Mouse (Mus musculus) intestine, postnatal 0 days (tissue): Measurements from ENCODE around the gene Cyp2u1. TPM values are rescaled to one million over a fixed set of nuclear protein-coding genes. Genes with fewer than 3 reads are reported as not detected.

ENCODE experiments used
- ATAC-seq: fragments of 200-750 bp; cut with Nextera tagmentation; 2 replicates; pipeline ENCODE4 v1.8.0; 2017; ENCODE audit warnings: mild to moderate bottlenecking, moderate TSS enrichment, moderate library complexity
- H3K27ac ChIP-seq: fragments of 300-500 bp; sonication (generic); 2 replicates; pipeline ENCODE4 v1.5.1; 2014; ENCODE audit warnings: mild to moderate bottlenecking, low read depth, low read length, moderate library complexity
- H3K27me3 ChIP-seq: fragments of 300-500 bp; sonication (generic); replicated peaks from 2 replicates; pipeline ENCODE4 v1.6.1; 2014; ENCODE audit warnings: low read length, mixed read lengths; ENCODE audit not compliant: control insufficient read depth, insufficient read depth
- H3K36me3 ChIP-seq: fragments of 300-500 bp; sonication (generic); 2 replicates; pipeline ENCODE4 v1.6.1; 2014; ENCODE audit warnings: mild to moderate bottlenecking, moderate library complexity; ENCODE audit not compliant: control insufficient read depth, insufficient read depth
- H3K4me1 ChIP-seq: fragments of 300-500 bp; sonication (generic); replicated peaks from 2 replicates; pipeline ENCODE4 v1.6.1; 2014; ENCODE audit warnings: antibody characterized with exemption, low read length, mixed read lengths; ENCODE audit not compliant: control insufficient read depth, insufficient read depth
- H3K4me2 ChIP-seq: fragments of 300-500 bp; sonication (generic); replicated peaks from 2 replicates; pipeline ENCODE4 v1.6.1; 2014; ENCODE audit warnings: low read depth, mild to moderate bottlenecking, moderate library complexity
- H3K4me3 ChIP-seq: fragments of 300-500 bp; sonication (generic); 2 replicates; pipeline ENCODE4 v1.5.1; 2014; ENCODE audit warnings: low read depth, low read length
- H3K9ac ChIP-seq: fragments of 300-500 bp; sonication (generic); 2 replicates; pipeline ENCODE4 v1.6.1; 2014; ENCODE audit warnings: mild to moderate bottlenecking, low read depth, low read length
- H3K9me3 ChIP-seq: fragments of 300-500 bp; sonication (generic); 2 replicates; pipeline ENCODE4 v1.6.1; 2016; ENCODE audit warnings: mixed run types; ENCODE audit not compliant: control insufficient read depth
- CTCF ChIP-seq: sonication (generic); IDR thresholded peaks from 2 replicates; pipeline ENCODE4 v1.5.1; 2016; ENCODE audit warnings: low read depth, mild to moderate bottlenecking, control low read depth, antibody characterized with exemption, moderate library complexity
- WGBS: fragments of 180-500 bp; shearing (Covaris S2); extraction: QIAGEN DNeasy Blood & Tissue Kit; methylation state at CpG from one replicate; pipeline ENCODE4 v1.1.7; 2014; 5-methylcytosine and 5-hydroxymethylcytosine counted together
- polyA plus RNA-seq: library from polyadenylated mRNA; unstranded; fragments of >200 nt; fragmentation: Nextera tagmentation; extraction: Ambion mirVana; gene quantifications from 2 replicates; pipeline ENCODE4 v1.2.1, GENCODE M21; 2015

Gene Cyp2u1
- polyA plus RNA-seq, 1 experiment from 2014 or later: 17.1 TPM

DNA sequence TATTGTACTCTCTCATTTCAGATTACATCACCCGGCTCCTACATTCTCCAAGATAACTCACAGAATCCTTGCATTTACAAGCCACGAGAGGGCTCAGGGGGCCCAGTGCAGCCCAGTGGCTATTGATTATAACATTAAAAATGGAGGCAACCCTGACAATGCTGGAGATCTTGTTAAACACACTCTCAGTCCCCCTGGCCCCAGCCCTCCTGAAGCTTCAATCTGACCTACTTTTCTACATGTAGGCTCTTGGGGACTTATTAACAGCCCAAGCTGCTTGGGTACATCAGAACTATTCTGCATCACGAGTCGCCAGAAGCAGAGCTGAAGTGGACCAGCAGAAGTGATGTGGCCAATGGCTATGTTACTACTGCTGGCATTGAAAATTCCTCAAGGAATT, 23.6 kb upstream of the Cyp2u1 start:
- H3K9me3 ChIP-seq: no peaks in the 10 kb centered on the region
- ATAC-seq: no peak
- no peak overlapping the region for H3K27ac ChIP-seq
- H3K4me3 ChIP-seq: no peak overlapping the region
- H3K36me3 ChIP-seq: peaks cover 21% of the 10 kb centered on the region
- no peaks in the 10 kb centered on the region for H3K4me1 ChIP-seq
- H3K27me3 ChIP-seq: no peaks in the 10 kb centered on the region
- H3K4me2 ChIP-seq: no peak overlapping the region
- no peak for TF ChIP-seq CTCF
- no peak overlapping the region for H3K9ac ChIP-seq
- 85% methylated on average over 4 of the region's 4 CpGs for WGBS

DNA sequence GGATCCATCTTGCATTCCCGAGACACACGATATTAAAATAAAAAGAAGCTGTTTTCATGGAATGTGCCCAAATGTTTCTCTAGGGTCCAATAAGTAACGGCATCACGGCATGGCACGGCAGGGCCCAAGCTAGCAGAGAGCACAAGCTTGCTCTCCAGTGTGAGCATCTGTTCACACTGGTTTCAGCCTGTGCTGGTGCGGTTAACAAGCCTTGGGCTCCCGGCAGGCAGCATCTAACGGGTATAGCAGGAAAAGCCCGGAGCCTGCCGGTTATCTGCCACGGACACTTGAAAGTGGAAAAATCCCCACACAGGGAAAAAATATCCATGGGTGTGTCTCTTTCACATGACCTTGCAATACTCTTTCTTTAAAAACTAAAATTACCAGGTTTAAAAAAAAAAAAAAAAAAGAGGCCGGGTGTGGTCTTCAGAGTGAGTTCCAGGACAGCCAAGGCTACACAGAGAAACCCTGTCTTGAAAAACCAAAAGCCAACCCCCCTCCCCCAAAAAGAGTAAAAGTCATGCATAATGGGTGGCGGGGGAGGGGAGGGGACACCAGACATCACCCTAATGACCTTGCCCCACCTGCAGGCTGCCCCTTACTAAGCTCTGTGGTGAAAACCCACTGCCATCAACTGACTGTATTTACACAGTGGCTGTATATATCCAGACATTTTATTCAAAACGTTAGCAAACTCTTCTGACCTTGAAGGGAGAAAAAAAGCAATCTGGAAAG, 19.2 kb upstream of the Cyp2u1 start:
- H3K4me2 ChIP-seq: no peak overlapping the region
- H3K36me3 ChIP-seq: no peaks in the 10 kb centered on the region; the same call in 1 of the 2 replicates
- no peak for TF ChIP-seq CTCF
- no peaks in the 10 kb centered on the region for H3K4me1 ChIP-seq
- no peak overlapping the region for H3K4me3 ChIP-seq
- H3K9me3 ChIP-seq: no peaks in the 10 kb centered on the region
- no peak overlapping the region for H3K27ac ChIP-seq
- H3K27me3 ChIP-seq: no peaks in the 10 kb centered on the region
- H3K9ac ChIP-seq: no peak overlapping the region
- ATAC-seq: no peak
- 75% methylated on average over 14 of the region's 14 CpGs for WGBS

DNA sequence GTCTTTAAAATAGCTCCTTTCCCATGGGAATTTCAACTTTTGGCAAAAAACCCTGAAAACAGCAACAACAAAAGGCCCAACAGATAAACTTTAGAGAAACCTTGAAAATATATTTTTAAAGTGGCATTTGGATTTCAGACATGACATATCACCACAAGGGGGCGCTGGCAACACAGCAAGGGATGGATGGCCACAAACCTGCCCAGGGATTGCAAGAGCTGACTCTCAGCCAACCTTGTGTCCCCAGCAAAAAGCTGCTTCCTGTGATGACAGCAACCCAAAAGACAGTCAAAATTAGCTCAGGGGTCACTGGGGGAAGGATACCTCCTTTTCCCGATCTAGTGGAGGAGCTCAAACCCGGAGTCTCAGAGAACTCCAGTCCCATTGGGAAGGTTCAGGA, 17.2 kb upstream of the Cyp2u1 start:
- no peak overlapping the region for H3K9ac ChIP-seq
- H3K4me2 ChIP-seq: no peak overlapping the region
- H3K4me3 ChIP-seq: no peak overlapping the region
- H3K27ac ChIP-seq: no peak overlapping the region
- H3K27me3 ChIP-seq: no peaks in the 10 kb centered on the region
- no peak for ATAC-seq
- no peaks in the 10 kb centered on the region; the same call in 1 of the 2 replicates for H3K4me1 ChIP-seq
- TF ChIP-seq CTCF: peak; percentile 97
- H3K9me3 ChIP-seq: no peaks in the 10 kb centered on the region
- no peaks in the 10 kb centered on the region; the same call in 1 of the 2 replicates for H3K36me3 ChIP-seq
- 14% methylated on average over 3 of the region's 3 CpGs for WGBS

DNA sequence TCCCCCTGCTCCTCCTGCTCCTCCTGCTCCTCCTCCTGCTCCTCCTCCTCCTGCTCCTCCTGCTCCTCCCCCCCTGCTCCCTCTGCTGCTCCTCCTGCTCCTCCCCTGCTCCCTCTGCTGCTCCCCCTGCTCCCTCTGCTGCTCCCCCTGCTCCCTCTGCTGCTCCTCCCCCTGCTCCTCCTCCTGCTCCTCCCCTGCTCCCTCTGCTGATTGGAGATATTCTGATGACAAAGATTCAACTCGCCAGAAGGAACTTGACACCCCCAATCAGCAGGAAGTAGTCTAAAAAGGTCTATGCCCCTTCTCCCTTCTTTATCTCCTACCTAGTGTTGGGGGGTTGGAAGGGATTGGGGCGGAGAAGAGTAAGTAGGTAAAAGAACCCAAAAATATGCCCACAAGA, 15.2 kb upstream of the Cyp2u1 start:
- Histone ChIP-seq H3K9ac (no peak overlapping the region), H3K4me1 (no peaks in the 10 kb centered on the region; the same call in 1 of the 2 replicates), H3K4me2 (no peak overlapping the region), H3K4me3 (no peak overlapping the region), H3K36me3 (no peaks in the 10 kb centered on the region; the same call in 1 of the 2 replicates), H3K27ac (no peak overlapping the region), H3K9me3 (no peaks in the 10 kb centered on the region), H3K27me3 (no peaks in the 10 kb centered on the region)
- no peak for ATAC-seq
- WGBS: 64% methylated on average over 2 of the region's 2 CpGs
- TF ChIP-seq CTCF: no peak

DNA sequence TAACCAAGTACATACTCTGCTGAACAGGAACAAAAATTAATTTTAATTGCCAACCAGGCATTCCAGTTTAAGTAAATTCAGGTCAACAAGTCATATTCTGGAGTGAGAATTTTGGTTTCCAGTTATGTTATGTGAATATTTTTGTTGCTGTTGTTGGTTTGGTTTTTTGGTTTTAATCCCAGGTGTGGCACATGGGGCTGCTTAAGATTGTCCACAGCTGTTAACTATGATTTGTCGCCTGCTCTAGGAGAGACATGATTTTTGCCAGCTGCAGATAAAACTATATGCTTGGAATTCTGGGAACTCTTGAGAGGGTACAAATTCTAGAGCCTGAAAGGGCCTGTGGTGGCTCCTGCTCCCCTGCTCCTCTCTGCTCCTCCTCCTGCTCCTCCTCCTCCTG, 14.1 kb upstream of the Cyp2u1 start:
- Histone ChIP-seq H3K27ac (no peak overlapping the region), H3K36me3 (no peaks in the 10 kb centered on the region; the same call in 1 of the 2 replicates), H3K4me2 (no peak overlapping the region), H3K4me1 (no peaks in the 10 kb centered on the region; the same call in 1 of the 2 replicates), H3K9ac (no peak overlapping the region), H3K27me3 (no peaks in the 10 kb centered on the region), H3K9me3 (no peaks in the 10 kb centered on the region), H3K4me3 (no peak overlapping the region)
- no peak for TF ChIP-seq CTCF
- ATAC-seq: no peak
- 100% methylated on average over 1 of the region's 1 CpGs for WGBS

DNA sequence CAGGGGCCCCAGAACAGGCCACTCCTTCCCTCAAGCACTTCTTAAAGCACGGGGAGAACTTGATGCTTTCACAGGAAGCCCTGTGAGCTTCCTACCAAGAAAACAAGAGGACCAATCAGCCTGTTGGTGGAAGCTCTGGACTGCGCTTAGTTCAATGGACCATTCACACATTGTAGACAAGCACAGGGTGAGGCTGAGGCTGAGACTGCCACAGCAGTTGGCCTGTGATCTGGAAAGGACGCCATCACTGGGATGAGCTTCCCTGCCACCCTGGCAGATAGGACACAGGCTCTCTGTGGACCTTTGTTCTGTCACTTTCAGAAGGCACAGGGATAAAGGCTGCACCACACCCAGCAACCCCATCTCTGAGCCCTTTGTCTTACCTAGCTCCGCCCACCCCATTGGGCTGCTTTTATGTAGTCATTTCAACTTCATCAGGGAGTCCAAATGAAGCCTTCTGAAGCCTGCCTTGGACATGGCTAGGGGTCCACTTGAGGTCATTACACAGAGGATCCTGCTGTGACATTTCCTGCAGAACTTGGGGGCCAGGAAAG, 13.0 kb upstream of the Cyp2u1 start:
- H3K9ac ChIP-seq: no peak overlapping the region

More for the DNA sequence above, 13.0 kb upstream of the Cyp2u1 start:
- Histone ChIP-seq H3K36me3 (no peaks in the 10 kb centered on the region; the same call in 1 of the 2 replicates), H3K9me3 (no peaks in the 10 kb centered on the region), H3K4me3 (no peak overlapping the region), H3K27me3 (no peaks in the 10 kb centered on the region), H3K27ac (peak overlapping the region; percentile 35), H3K4me1 (peaks cover 4% of the 10 kb centered on the region; the same call in 1 of the 2 replicates), H3K4me2 (no peak overlapping the region)
- TF ChIP-seq CTCF: no peak
- WGBS: 47% methylated on average over 4 of the region's 4 CpGs
- ATAC-seq: peak; percentile 18; the same call in 1 of the 2 replicates
